9 mouse cellular contexts compared by ENCODE assay signal in the genomic region with DNA sequence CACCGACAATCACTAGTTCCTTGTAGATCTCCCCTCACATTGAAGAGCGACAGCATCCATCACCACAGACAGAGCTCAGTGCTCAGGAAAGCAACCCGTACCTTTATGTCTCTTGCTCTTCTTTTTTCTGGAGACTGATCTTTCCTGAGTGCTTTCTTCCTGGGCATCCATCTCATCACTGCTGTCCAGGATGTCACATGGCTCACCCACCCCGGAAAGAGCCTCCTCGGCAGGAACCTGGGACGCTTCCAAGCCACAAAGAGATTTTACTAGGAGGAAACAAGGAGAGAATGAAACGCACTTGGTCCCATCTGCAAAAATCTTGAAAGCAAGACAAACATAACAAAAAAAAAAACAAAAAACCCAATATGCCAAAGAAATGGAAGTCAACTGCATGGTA. TPM values are rescaled to one million over a fixed set of nuclear protein-coding genes. Genes with fewer than 3 reads are reported as not detected.
DNase-seq lines count a peak whose midpoint lies in the region; ATAC-seq and TF ChIP-seq lines count a peak whose summit lies in the region.
"Had no signal": no experiment of that assay in that cellular context is flagged by ENCODE, and none has a peak within 500 bp of the region (broad histone marks: within the 10 kb centered on the region; RNA-seq: fewer than 3 reads in every experiment).

No protein-coding gene starts in this region.

- H3K27me3 ChIP-seq in lung, embryonic 14.5 days (ENCODE audit: insufficient read depth, low read length): no peaks in the 10 kb centered on the region
- no peaks in the 10 kb centered on the region for H3K27me3 ChIP-seq in embryonic facial prominence, embryonic 13.5 days
- no peaks in the 10 kb centered on the region for H3K27me3 ChIP-seq in limb, embryonic 10.5 days (ENCODE audit: low read depth, poor library complexity, severe bottlenecking)
- H3K27me3 ChIP-seq in stomach, embryonic 14.5 days (ENCODE audit: control insufficient read depth, insufficient read depth, low read length): no peaks in the 10 kb centered on the region

- TF ChIP-seq POLR2A in lung, adult 2 months (IDR thresholded peaks at IDR 0.05; ENCODE audit: borderline replicate concordance, extremely low read depth, low read depth, low read length): no peak

- H3K36me3 ChIP-seq in lung, embryonic 14.5 days (ENCODE audit: insufficient read depth): peaks cover 45% of the 10 kb centered on the region
- peaks cover 33% of the 10 kb centered on the region for H3K36me3 ChIP-seq in embryonic facial prominence, embryonic 13.5 days
- H3K36me3 ChIP-seq in limb, embryonic 10.5 days: peaks cover 48% of the 10 kb centered on the region
- H3K36me3 ChIP-seq in stomach, embryonic 14.5 days (ENCODE audit: control insufficient read depth, insufficient read depth, low read length): peaks cover 29% of the 10 kb centered on the region

- peak overlapping the region; percentile 94 for H3K4me3 ChIP-seq in lung, embryonic 14.5 days (ENCODE audit: low read depth, low read length)
- no peak overlapping the region for H3K4me3 ChIP-seq in lung, adult 2 months (replicated peaks; ENCODE audit: extremely low read depth, low read depth, low read length)
- peak overlapping the region; percentile 89 for H3K4me3 ChIP-seq in embryonic facial prominence, embryonic 13.5 days
- H3K4me3 ChIP-seq in limb, embryonic 10.5 days: peak overlapping the region; percentile 93
- peak overlapping the region; percentile 85 for H3K4me3 ChIP-seq in stomach, embryonic 14.5 days (ENCODE audit: low read depth, low read length)

- H3K9me3 ChIP-seq in lung, embryonic 14.5 days (ENCODE audit: low read depth, low read length): no peaks in the 10 kb centered on the region
- no peaks in the 10 kb centered on the region for H3K9me3 ChIP-seq in embryonic facial prominence, embryonic 13.5 days
- no peaks in the 10 kb centered on the region for H3K9me3 ChIP-seq in limb, embryonic 10.5 days (replicated peaks)
- no peaks in the 10 kb centered on the region for H3K9me3 ChIP-seq in stomach, embryonic 14.5 days (ENCODE audit: control insufficient read depth, low read depth, low read length)

- no peak overlapping the region for H3K27ac ChIP-seq in lung, embryonic 14.5 days (ENCODE audit: low read depth)
- no peak overlapping the region for H3K27ac ChIP-seq in embryonic facial prominence, embryonic 13.5 days
- H3K27ac ChIP-seq in limb, embryonic 10.5 days: no peak overlapping the region
- H3K27ac ChIP-seq in stomach, embryonic 14.5 days (ENCODE audit: low read length): no peak overlapping the region

- no peak for TF ChIP-seq CTCF in lung, embryonic 14.5 days (IDR thresholded peaks at IDR 0.05; ENCODE audit: low read depth)
- TF ChIP-seq CTCF in lung, adult 2 months (IDR thresholded peaks at IDR 0.05; ENCODE audit: insufficient read depth, low read length): no peak

- DNase-seq in lung, embryonic 14.5 days: no peak
- DNase-seq in lung, adult 2 months: no peak
- DNase-seq in limb, embryonic 10.5 days (ENCODE audit: low spot score): no peak
- no peak for DNase-seq in gastrocnemius, postnatal 14 days
- DNase-seq in layer of hippocampus, adult 9-11 months: no peak
- DNase-seq in ovary, postnatal 36 days (ENCODE audit: low spot score): no peak

- intact Hi-C loops in gastrocnemius, postnatal 14 days (cut with DNase I; ENCODE audit: low total_unique reads): loop anchor here (10.0 kb wide), 1 partner anchor 94 kb away; a partner anchor contains a TSS

- peaks cover 6% of the 10 kb centered on the region; the same call in 1 of the 2 replicates for H3K4me1 ChIP-seq in lung, embryonic 14.5 days (ENCODE audit: insufficient read depth)
- H3K4me1 ChIP-seq in lung, adult 2 months (ENCODE audit: control insufficient read depth, insufficient read depth, low read length): peaks cover 3% of the 10 kb centered on the region
- H3K4me1 ChIP-seq in embryonic facial prominence, embryonic 13.5 days: peaks cover 9% of the 10 kb centered on the region
- peaks cover 13% of the 10 kb centered on the region for H3K4me1 ChIP-seq in limb, embryonic 10.5 days
- H3K4me1 ChIP-seq in stomach, embryonic 14.5 days (ENCODE audit: control insufficient read depth, insufficient read depth, low read length): peaks cover 6% of the 10 kb centered on the region; the same call in 1 of the 2 replicates

- peak overlapping the region; percentile 81 for H3K4me2 ChIP-seq in lung, embryonic 14.5 days
- H3K4me2 ChIP-seq in embryonic facial prominence, embryonic 13.5 days: peak overlapping the region; percentile 84
- peak overlapping the region; percentile 72 for H3K4me2 ChIP-seq in stomach, embryonic 14.5 days (replicated peaks; ENCODE audit: low read depth, low read length)

- 67% methylated on average over 7 of the region's 7 CpGs for WGBS in lung, embryonic 14.5 days
- 39% methylated on average over 7 of the region's 7 CpGs for WGBS in lung, adult 2 months
- 78% methylated on average over 7 of the region's 7 CpGs for WGBS in embryonic facial prominence, embryonic 13.5 days
- 86% methylated on average over 7 of the region's 7 CpGs for WGBS in limb, embryonic 10.5 days
- WGBS in stomach, embryonic 14.5 days: 76% methylated on average over 7 of the region's 7 CpGs

- H3K9ac ChIP-seq in lung, embryonic 14.5 days: peak overlapping the region; percentile 89
- peak overlapping the region; percentile 94 for H3K9ac ChIP-seq in embryonic facial prominence, embryonic 13.5 days
- peak overlapping the region; percentile 82 for H3K9ac ChIP-seq in stomach, embryonic 14.5 days (replicated peaks; ENCODE audit: low read depth, low read length)

- no peak for ATAC-seq in lung, embryonic 14.5 days (ENCODE audit: insufficient read depth)
- no peak for ATAC-seq in embryonic facial prominence, embryonic 13.5 days (ENCODE audit: insufficient number of reproducible peaks, insufficient read depth, low FRiP score, low TSS enrichment, low read depth)
- ATAC-seq in stomach, embryonic 14.5 days (ENCODE audit: insufficient number of reproducible peaks, insufficient read depth, low FRiP score, low read depth): no peak

RNA-seq across cellular contexts. Expression of a gene that starts 1.1 kb away (rescaled TPM):
- polyA plus RNA-seq in lung, embryonic 14.5 days (2014; fragmentation: Nextera tagmentation; extraction: Ambion mirVana): 106 TPM in 2 replicates
- 44.9 and 71.8 TPM in 2 replicates for polyA plus RNA-seq in lung, adult 2 months (2012; rRNA removed)
- 84.1 and 89.7 TPM in 2 replicates for polyA plus RNA-seq in embryonic facial prominence, embryonic 13.5 days (2015; fragmentation: Nextera tagmentation; extraction: Ambion mirVana)
- 118 TPM in 2 replicates for polyA plus RNA-seq in limb, embryonic 10.5 days (2016; fragmentation: Nextera tagmentation; extraction: Ambion mirVana)
- polyA plus RNA-seq in stomach, embryonic 14.5 days (2014; fragmentation: Nextera tagmentation; extraction: Ambion mirVana): 93.0 and 101 TPM in 2 replicates
- 10 to 100 TPM; 13.8 to 19.5 TPM for total RNA-seq in gastrocnemius, postnatal 14 days (2021)

RNA-seq across cellular contexts. Expression of a gene that starts 25.1 kb away (rescaled TPM):
- polyA plus RNA-seq in lung, embryonic 14.5 days (2014; fragmentation: Nextera tagmentation; extraction: Ambion mirVana): not detected in 2 replicates
- not detected in 2 replicates for polyA plus RNA-seq in lung, adult 2 months (2012; rRNA removed)
- not detected in 2 replicates for polyA plus RNA-seq in embryonic facial prominence, embryonic 13.5 days (2015; fragmentation: Nextera tagmentation; extraction: Ambion mirVana)
- not detected in 2 replicates for polyA plus RNA-seq in limb, embryonic 10.5 days (2016; fragmentation: Nextera tagmentation; extraction: Ambion mirVana)
- polyA plus RNA-seq in stomach, embryonic 14.5 days (2014; fragmentation: Nextera tagmentation; extraction: Ambion mirVana): not detected in 2 replicates
- not detected for total RNA-seq in gastrocnemius, postnatal 14 days (2021)
- total RNA-seq: left cerebral cortex, adult 2 months had no signal

RNA-seq across cellular contexts. Expression of a gene that starts 27.9 kb away (rescaled TPM):
- 2.4 and 2.6 TPM in 2 replicates for polyA plus RNA-seq in lung, embryonic 14.5 days (2014; fragmentation: Nextera tagmentation; extraction: Ambion mirVana)
- 7.9 and 11.3 TPM in 2 replicates for polyA plus RNA-seq in lung, adult 2 months (2012; rRNA removed)
- polyA plus RNA-seq in embryonic facial prominence, embryonic 13.5 days (2015; fragmentation: Nextera tagmentation; extraction: Ambion mirVana): 4.0 and 5.0 TPM in 2 replicates
- polyA plus RNA-seq in limb, embryonic 10.5 days (2016; fragmentation: Nextera tagmentation; extraction: Ambion mirVana): 1.8 and 2.3 TPM in 2 replicates
- 4.8 and 5.7 TPM in 2 replicates for polyA plus RNA-seq in stomach, embryonic 14.5 days (2014; fragmentation: Nextera tagmentation; extraction: Ambion mirVana)
- 1 to 10 TPM; 4.3 to 6.7 TPM for total RNA-seq in gastrocnemius, postnatal 14 days (2021)

RNA-seq across cellular contexts. Expression of a gene that starts 44.7 kb away (rescaled TPM):
- 33.9 and 37.8 TPM in 2 replicates for polyA plus RNA-seq in lung, embryonic 14.5 days (2014; fragmentation: Nextera tagmentation; extraction: Ambion mirVana)
- 41.6 and 59.5 TPM in 2 replicates for polyA plus RNA-seq in lung, adult 2 months (2012; rRNA removed)
- polyA plus RNA-seq in embryonic facial prominence, embryonic 13.5 days (2015; fragmentation: Nextera tagmentation; extraction: Ambion mirVana): 34.9 and 37.4 TPM in 2 replicates
- polyA plus RNA-seq in limb, embryonic 10.5 days (2016; fragmentation: Nextera tagmentation; extraction: Ambion mirVana): 41.6 and 44.4 TPM in 2 replicates
- 39.3 and 39.9 TPM in 2 replicates for polyA plus RNA-seq in stomach, embryonic 14.5 days (2014; fragmentation: Nextera tagmentation; extraction: Ambion mirVana)
- total RNA-seq in gastrocnemius, postnatal 14 days (2021): 100 to 1,000 TPM; 109 to 120 TPM

RNA-seq across cellular contexts. Expression of a gene that starts 54.5 kb away (rescaled TPM):
- polyA plus RNA-seq in lung, embryonic 14.5 days (2014; fragmentation: Nextera tagmentation; extraction: Ambion mirVana): 83.9 and 86.8 TPM in 2 replicates
- polyA plus RNA-seq in lung, adult 2 months (2012; rRNA removed): 134 and 155 TPM in 2 replicates
- 81.6 and 87.4 TPM in 2 replicates for polyA plus RNA-seq in embryonic facial prominence, embryonic 13.5 days (2015; fragmentation: Nextera tagmentation; extraction: Ambion mirVana)
- polyA plus RNA-seq in limb, embryonic 10.5 days (2016; fragmentation: Nextera tagmentation; extraction: Ambion mirVana): 79.8 and 85.0 TPM in 2 replicates
- polyA plus RNA-seq in stomach, embryonic 14.5 days (2014; fragmentation: Nextera tagmentation; extraction: Ambion mirVana): 85.5 and 91.3 TPM in 2 replicates
- 100 to 1,000 TPM; 121 to 123 TPM for total RNA-seq in gastrocnemius, postnatal 14 days (2021)
